Mouse (Mus musculus) forebrain, embryonic 14.5 days (tissue): ENCODE results near the gene Pax5. TPM values are rescaled to one million over a fixed set of nuclear protein-coding genes. Genes with fewer than 3 reads are reported as not detected.

Source experiments
- ATAC-seq: fragments of 200-750 bp; cut with Nextera tagmentation; 2 replicates; pipeline ENCODE4 v1.8.0; 2017; ENCODE audit warnings: mild to moderate bottlenecking, moderate library complexity
- DNase-seq: peaks from one replicate; pipeline ENCODE4 v3.0.0-alpha.2; 2015; ENCODE audit warnings: low spot score
- H3K27ac ChIP-seq: fragments of 300-500 bp; sonication (generic); 2 replicates; pipeline ENCODE4 v1.5.1; 2014; ENCODE audit warnings: low read depth, mild to moderate bottlenecking, control low read depth, low read length, moderate library complexity
- H3K27me3 ChIP-seq: fragments of 300-500 bp; sonication (generic); replicated peaks from 2 replicates; pipeline ENCODE4 v1.6.1; 2014; ENCODE audit warnings: low read length, control low read depth, mixed read lengths; ENCODE audit not compliant: control insufficient read depth, insufficient read depth
- H3K36me3 ChIP-seq: fragments of 300-500 bp; sonication (generic); 2 replicates; pipeline ENCODE4 v1.6.1; 2014; ENCODE audit warnings: low read length, control low read depth; ENCODE audit not compliant: control insufficient read depth, insufficient read depth
- H3K4me1 ChIP-seq: fragments of 300-500 bp; sonication (generic); 2 replicates; pipeline ENCODE4 v1.6.1; 2014; ENCODE audit warnings: antibody characterized with exemption, low read length, control low read depth; ENCODE audit not compliant: control insufficient read depth, insufficient read depth
- H3K4me2 ChIP-seq: fragments of 300-500 bp; sonication (generic); 2 replicates; pipeline ENCODE4 v1.6.1; 2014; ENCODE audit warnings: mild to moderate bottlenecking, control low read depth, low read length
- H3K4me3 ChIP-seq: fragments of 300-500 bp; sonication (generic); 2 replicates; pipeline ENCODE4 v1.5.1; 2014; ENCODE audit warnings: low read depth, low read length, control low read depth
- H3K9ac ChIP-seq: fragments of 300-500 bp; sonication (generic); 2 replicates; pipeline ENCODE4 v1.6.1; 2014; ENCODE audit warnings: mild to moderate bottlenecking, low read length, control low read depth, moderate library complexity
- H3K9me3 ChIP-seq: fragments of 300-500 bp; sonication (generic); replicated peaks from 2 replicates; pipeline ENCODE4 v1.6.1; 2016; ENCODE audit warnings: low read length, control low read depth, mixed read lengths; ENCODE audit not compliant: control insufficient read depth
- WGBS: fragments of 180-500 bp; shearing (Covaris S2); extraction: QIAGEN DNeasy Blood & Tissue Kit; methylation state at CpG from one replicate; pipeline ENCODE4 v1.1.7; 2014; 5-methylcytosine and 5-hydroxymethylcytosine counted together
- polyA plus RNA-seq: library from polyadenylated mRNA; unstranded; fragments of >200 nt; fragmentation: Nextera tagmentation; extraction: Ambion mirVana; gene quantifications from 2 replicates; pipeline ENCODE4 v1.2.1, GENCODE M21; 2014

The Pax5 gene
- polyA plus RNA-seq, 1 experiment from 2014 or later = 0.20 TPM

GRCm38 (mm10) chr4:44627890-44628289, 82.4 kb downstream of the Pax5 start:
- no peaks in the 10 kb centered on the region for H3K36me3 ChIP-seq
- no peaks in the 10 kb centered on the region for H3K9me3 ChIP-seq
- no peak overlapping the region for H3K9ac ChIP-seq
- H3K27me3 ChIP-seq = no peaks in the 10 kb centered on the region
- H3K4me2 ChIP-seq = no peak overlapping the region
- H3K4me3 ChIP-seq = no peak overlapping the region
- H3K4me1 ChIP-seq = no peaks in the 10 kb centered on the region
- ATAC-seq (no peak), DNase-seq (no peak)
- H3K27ac ChIP-seq = no peak overlapping the region

- Histone ChIP-seq H3K9ac (no peak overlapping the region), H3K4me2 (no peak overlapping the region), H3K4me1 (no peaks in the 10 kb centered on the region), H3K36me3 (no peaks in the 10 kb centered on the region), H3K27me3 (no peaks in the 10 kb centered on the region), H3K27ac (no peak overlapping the region), H3K9me3 (no peaks in the 10 kb centered on the region), H3K4me3 (no peak overlapping the region)
- 92% methylated on average over 6 of the region's 6 CpGs for whole genome bisulfite sequencing
- DNase-seq = no peak
- ATAC-seq = no peak
Measured at GRCm38 (mm10) chr4:44625108-44625424, 85.2 kb downstream of the Pax5 start.

- H3K4me2 ChIP-seq = no peak overlapping the region
- ATAC-seq = no peak
Measured at GRCm38 (mm10) chr4:44624232-44625107, 85.8 kb downstream of the Pax5 start.

GRCm38 (mm10) chr4:44623435-44623727, 86.9 kb downstream of the Pax5 start:
- 82% methylated on average over 5 of the region's 5 CpGs for WGBS
- no peak overlapping the region for H3K9ac ChIP-seq
- no peak overlapping the region for H3K27ac ChIP-seq
- H3K4me3 ChIP-seq = no peak overlapping the region
- no peaks in the 10 kb centered on the region for H3K9me3 ChIP-seq
- DNase-seq = no peak
- no peaks in the 10 kb centered on the region for H3K27me3 ChIP-seq
- no peak for ATAC-seq
- no peaks in the 10 kb centered on the region for H3K4me1 ChIP-seq
- no peaks in the 10 kb centered on the region for H3K36me3 ChIP-seq
- H3K4me2 ChIP-seq = no peak overlapping the region

More at GRCm38 (mm10) chr4:44624232-44625107, 85.8 kb downstream of the Pax5 start:
- DNase-seq = no peak
- no peaks in the 10 kb centered on the region for H3K36me3 ChIP-seq
- H3K4me3 ChIP-seq = no peak overlapping the region
- no peaks in the 10 kb centered on the region for H3K4me1 ChIP-seq
- H3K27me3 ChIP-seq = no peaks in the 10 kb centered on the region
- H3K27ac ChIP-seq = no peak overlapping the region
- no peaks in the 10 kb centered on the region for H3K9me3 ChIP-seq
- 91% methylated on average over 12 of the region's 12 CpGs for WGBS
- no peak overlapping the region for H3K9ac ChIP-seq

- no peak for ATAC-seq
Measured at GRCm38 (mm10) chr4:44622682-44623434, 87.4 kb downstream of the Pax5 start.

GRCm38 (mm10) chr4:44620241-44620640, 90.0 kb downstream of the Pax5 start:
- Histone ChIP-seq H3K27me3 (no peaks in the 10 kb centered on the region), H3K36me3 (no peaks in the 10 kb centered on the region), H3K9me3 (no peaks in the 10 kb centered on the region), H3K27ac (no peak overlapping the region), H3K4me3 (no peak overlapping the region), H3K4me1 (no peaks in the 10 kb centered on the region), H3K4me2 (no peak overlapping the region), H3K9ac (no peak overlapping the region)
- WGBS = 96% methylated on average over 5 of the region's 5 CpGs
- no peak for DNase-seq
- ATAC-seq = no peak

More at GRCm38 (mm10) chr4:44622682-44623434, 87.4 kb downstream of the Pax5 start:
- Histone ChIP-seq H3K36me3 (no peaks in the 10 kb centered on the region), H3K4me1 (no peaks in the 10 kb centered on the region), H3K9me3 (no peaks in the 10 kb centered on the region), H3K27ac (no peak overlapping the region), H3K27me3 (no peaks in the 10 kb centered on the region), H3K4me3 (no peak overlapping the region), H3K9ac (no peak overlapping the region), H3K4me2 (no peak overlapping the region)
- WGBS = 85% methylated on average over 17 of the region's 17 CpGs
- no peak for DNase-seq

GRCm38 (mm10) chr4:44614066-44614667, 96.1 kb downstream of the Pax5 start:
- DNase-seq = no peak
- Histone ChIP-seq H3K4me1 (no peaks in the 10 kb centered on the region), H3K4me3 (no peak overlapping the region), H3K27ac (no peak overlapping the region), H3K27me3 (no peaks in the 10 kb centered on the region), H3K9me3 (no peaks in the 10 kb centered on the region), H3K9ac (no peak overlapping the region), H3K4me2 (no peak overlapping the region), H3K36me3 (no peaks in the 10 kb centered on the region)
- no peak for ATAC-seq
- 85% methylated on average over 8 of the region's 8 CpGs for WGBS

- no peak overlapping the region for H3K4me2 ChIP-seq
- H3K27me3 ChIP-seq = no peaks in the 10 kb centered on the region
- 92% methylated on average over 3 of the region's 3 CpGs for WGBS
- ATAC-seq = no peak
- no peak overlapping the region for H3K27ac ChIP-seq
- no peaks in the 10 kb centered on the region for H3K4me1 ChIP-seq
- DNase-seq = no peak
- H3K9ac ChIP-seq = no peak overlapping the region
- H3K9me3 ChIP-seq = no peaks in the 10 kb centered on the region
- no peak overlapping the region for H3K4me3 ChIP-seq
- H3K36me3 ChIP-seq = no peaks in the 10 kb centered on the region
Measured at GRCm38 (mm10) chr4:44612392-44612791, 97.9 kb downstream of the Pax5 start.

GRCm38 (mm10) chr4:44605453-44605852, 104.8 kb downstream of the Pax5 start:
- no peaks in the 10 kb centered on the region for H3K36me3 ChIP-seq

More at GRCm38 (mm10) chr4:44605453-44605852, 104.8 kb downstream of the Pax5 start:
- WGBS = 61% methylated on average over 2 of the region's 2 CpGs
- DNase-seq = no peak
- no peak for ATAC-seq
- Histone ChIP-seq H3K4me1 (peaks cover 4% of the 10 kb centered on the region), H3K9me3 (no peaks in the 10 kb centered on the region), H3K4me3 (no peak overlapping the region), H3K27ac (no peak overlapping the region), H3K27me3 (no peaks in the 10 kb centered on the region), H3K9ac (no peak overlapping the region), H3K4me2 (no peak overlapping the region)
